Mouse (Mus musculus) kidney, embryonic 16.5 days (tissue): ENCODE measurements around the gene Mob1b. TPM values are rescaled to one million over a fixed set of nuclear protein-coding genes. Genes with fewer than 3 reads are reported as not detected.
"Not testable (repeated sequence)": the region's sequence is repeated elsewhere in the genome, so short reads cannot be mapped to it uniquely, and the experiment has no call there.

Experiments used
- ATAC-seq: fragments of 200-750 bp; cut with Nextera tagmentation; 2 replicates; pipeline ENCODE4 v1.8.0; 2017; ENCODE audit warnings: moderate TSS enrichment; ENCODE audit not compliant: low FRiP score, low TSS enrichment
- H3K27ac ChIP-seq: fragments of 300-500 bp; sonication (generic); 2 replicates; pipeline ENCODE4 v1.5.1; 2014; ENCODE audit warnings: low read length
- H3K27me3 ChIP-seq: fragments of 300-500 bp; sonication (generic); 2 replicates; pipeline ENCODE4 v1.6.1; 2014; ENCODE audit warnings: low read length, control low read depth, mixed read lengths; ENCODE audit not compliant: insufficient read depth
- H3K36me3 ChIP-seq: fragments of 300-500 bp; sonication (generic); 2 replicates; pipeline ENCODE4 v1.6.1; 2014; ENCODE audit warnings: low read length, control low read depth, mixed read lengths; ENCODE audit not compliant: insufficient read depth
- H3K4me1 ChIP-seq: fragments of 300-500 bp; sonication (generic); 2 replicates; pipeline ENCODE4 v1.6.1; 2014; ENCODE audit warnings: low read length, control low read depth, mixed read lengths; ENCODE audit not compliant: insufficient read depth
- H3K4me2 ChIP-seq: fragments of 300-500 bp; sonication (generic); replicated peaks from 2 replicates; pipeline ENCODE4 v1.6.1; 2014; ENCODE audit warnings: low read depth, low read length
- H3K4me3 ChIP-seq: fragments of 300-500 bp; sonication (generic); 2 replicates; pipeline ENCODE4 v1.5.1; 2014; ENCODE audit warnings: mild to moderate bottlenecking, low read length
- H3K9ac ChIP-seq: fragments of 300-500 bp; sonication (generic); replicated peaks from 2 replicates; pipeline ENCODE4 v1.6.1; 2014; ENCODE audit warnings: low read length
- H3K9me3 ChIP-seq: fragments of 300-500 bp; sonication (generic); 2 replicates; pipeline ENCODE4 v1.6.1; 2016; ENCODE audit warnings: low read length, control low read depth
- WGBS: fragments of 180-500 bp; shearing (Covaris S2); extraction: QIAGEN DNeasy Blood & Tissue Kit; methylation state at CpG from one replicate; pipeline ENCODE4 v1.1.7; 2014; 5-methylcytosine and 5-hydroxymethylcytosine counted together
- polyA plus RNA-seq: library from polyadenylated mRNA; unstranded; fragments of >200 nt; fragmentation: Nextera tagmentation; extraction: Ambion mirVana; gene quantifications from 2 replicates; pipeline ENCODE4 v1.2.1, GENCODE M21; 2015

Mob1b gene
- polyA plus RNA-seq, 1 experiment from 2014 or later, result 10.3 TPM

DNA sequence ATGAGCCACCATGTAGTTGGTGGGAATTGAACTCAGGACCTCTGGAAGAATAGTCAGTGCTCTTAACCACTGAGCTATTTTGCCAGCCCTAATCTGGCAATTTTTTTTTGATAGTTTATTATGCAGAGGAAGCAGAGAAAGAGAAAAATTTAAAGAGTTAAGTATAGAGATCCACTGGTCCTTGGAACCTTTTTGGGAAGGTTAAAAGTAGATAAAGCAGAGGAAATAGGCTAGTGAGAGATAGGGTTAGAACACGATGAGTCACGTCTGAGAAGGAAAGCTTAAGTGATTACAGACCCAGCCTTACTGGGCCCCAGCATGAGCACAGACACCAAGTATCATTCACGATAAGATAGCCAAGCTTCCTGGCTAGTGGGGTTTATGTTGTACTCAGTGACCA lies 3.4 kb downstream of the Mob1b start:
- H3K36me3 ChIP-seq, result no peaks in the 10 kb centered on the region
- no peak overlapping the region for H3K4me3 ChIP-seq
- H3K27me3 ChIP-seq, result no peaks in the 10 kb centered on the region
- H3K4me2 ChIP-seq, result no peak overlapping the region
- peaks cover 20% of the 10 kb centered on the region for H3K4me1 ChIP-seq
- no peak overlapping the region for H3K27ac ChIP-seq
- no peaks in the 10 kb centered on the region for H3K9me3 ChIP-seq
- H3K9ac ChIP-seq, result no peak overlapping the region
- WGBS, result 54% methylated on average over 3 of the region's 3 CpGs
- ATAC-seq, result no peak

- Histone ChIP-seq H3K27ac (no peak overlapping the region), H3K9ac (no peak overlapping the region), H3K36me3 (no peaks in the 10 kb centered on the region), H3K4me1 (peaks cover 5% of the 10 kb centered on the region), H3K27me3 (no peaks in the 10 kb centered on the region), H3K4me3 (no peak overlapping the region), H3K4me2 (no peak overlapping the region), H3K9me3 (no peaks in the 10 kb centered on the region)
- no peak for ATAC-seq
- WGBS, result 67% methylated on average over 3 of the region's 3 CpGs
Observed at GRCm38 (mm10) chr5:88727593-88728144, 7.0 kb downstream of the Mob1b start.

GRCm38 (mm10) chr5:88734786-88735185 lies 14.1 kb downstream of the Mob1b start:
- H3K4me3 ChIP-seq, result no peak overlapping the region
- no peaks in the 10 kb centered on the region for H3K9me3 ChIP-seq
- no peak for ATAC-seq
- no peaks in the 10 kb centered on the region for H3K36me3 ChIP-seq
- WGBS, result 96% methylated on average over 2 of the region's 2 CpGs
- H3K4me1 ChIP-seq, result no peaks in the 10 kb centered on the region
- no peak overlapping the region for H3K9ac ChIP-seq
- no peaks in the 10 kb centered on the region for H3K27me3 ChIP-seq
- H3K27ac ChIP-seq, result no peak overlapping the region
- H3K4me2 ChIP-seq, result no peak overlapping the region

DNA sequence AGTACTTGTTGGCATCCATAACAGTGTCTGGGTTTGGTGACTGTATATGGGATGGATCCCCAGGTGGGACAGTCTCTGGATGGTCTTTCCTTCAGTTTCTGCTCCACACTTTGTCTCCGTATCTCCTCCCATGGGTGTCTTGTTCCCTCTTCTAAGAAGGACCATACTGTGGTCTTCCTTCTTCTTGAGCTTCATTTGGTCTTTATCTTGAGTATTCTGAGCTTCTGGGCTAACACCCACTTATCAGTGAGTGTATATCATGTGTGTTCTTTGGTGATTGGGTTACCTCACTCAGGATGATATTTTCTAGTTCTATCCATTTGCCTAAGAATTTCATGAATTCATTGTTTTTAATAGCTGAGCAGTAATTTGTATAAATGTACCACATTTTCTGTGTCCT lies 20.4 kb downstream of the Mob1b start:
- not testable (repeated sequence) for H3K9ac ChIP-seq, H3K4me3 ChIP-seq, H3K27ac ChIP-seq, ATAC-seq, H3K4me1 ChIP-seq, H3K4me2 ChIP-seq, H3K27me3 ChIP-seq, H3K9me3 ChIP-seq, H3K36me3 ChIP-seq
- WGBS, result 94% methylated on average over 1 of the region's 1 CpGs

DNA sequence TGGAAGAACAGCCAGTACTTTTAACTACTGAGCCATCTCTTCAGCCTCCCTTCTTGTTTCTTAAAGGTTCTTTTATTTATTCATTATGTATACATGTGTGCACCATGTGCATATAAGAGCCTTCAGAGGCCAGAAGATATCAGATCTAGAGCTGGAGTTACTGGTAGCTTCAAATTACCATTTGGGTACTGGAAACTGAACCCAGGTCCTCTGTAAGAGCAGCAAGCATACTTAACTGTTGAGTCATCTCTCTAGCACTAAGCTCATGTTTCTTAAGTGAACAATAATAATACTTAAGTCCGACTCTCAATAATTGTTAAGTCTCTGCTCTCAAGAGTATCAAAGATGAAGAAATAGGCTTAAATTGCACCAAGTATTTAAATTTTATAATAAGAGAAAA lies 27.1 kb downstream of the Mob1b start:
- ATAC-seq, result no peak
- Histone ChIP-seq H3K4me2 (no peak overlapping the region), H3K9me3 (no peaks in the 10 kb centered on the region), H3K36me3 (peaks cover 6% of the 10 kb centered on the region; the same call in 1 of the 2 replicates), H3K27ac (no peak overlapping the region), H3K9ac (no peak overlapping the region), H3K4me1 (no peaks in the 10 kb centered on the region), H3K4me3 (no peak overlapping the region), H3K27me3 (no peaks in the 10 kb centered on the region)
- WGBS, result 82% methylated on average over 1 of the region's 1 CpGs

- no peak overlapping the region for H3K9ac ChIP-seq
- no peak overlapping the region for H3K4me2 ChIP-seq
- ATAC-seq, result no peak
- no peak overlapping the region for H3K4me3 ChIP-seq
- peaks cover 6% of the 10 kb centered on the region for H3K36me3 ChIP-seq
- H3K9me3 ChIP-seq, result no peaks in the 10 kb centered on the region
- no peaks in the 10 kb centered on the region for H3K4me1 ChIP-seq
- no peak overlapping the region for H3K27ac ChIP-seq
- no peaks in the 10 kb centered on the region for H3K27me3 ChIP-seq
- 92% methylated on average over 4 of the region's 4 CpGs for WGBS
Observed at GRCm38 (mm10) chr5:88753199-88753598, 32.5 kb downstream of the Mob1b start.

GRCm38 (mm10) chr5:88762611-88763010 lies 42.0 kb downstream of the Mob1b start:
- H3K36me3 ChIP-seq, result no peaks in the 10 kb centered on the region
- peaks cover 14% of the 10 kb centered on the region; the same call in 1 of the 2 replicates for H3K4me1 ChIP-seq
- H3K27me3 ChIP-seq, result no peaks in the 10 kb centered on the region
- H3K27ac ChIP-seq, result no peak overlapping the region
- no peak overlapping the region for H3K4me2 ChIP-seq
- ATAC-seq, result no peak
- 91% methylated on average over 5 of the region's 5 CpGs for WGBS
- no peaks in the 10 kb centered on the region for H3K9me3 ChIP-seq
- H3K9ac ChIP-seq, result no peak overlapping the region
- H3K4me3 ChIP-seq, result no peak overlapping the region

DNA sequence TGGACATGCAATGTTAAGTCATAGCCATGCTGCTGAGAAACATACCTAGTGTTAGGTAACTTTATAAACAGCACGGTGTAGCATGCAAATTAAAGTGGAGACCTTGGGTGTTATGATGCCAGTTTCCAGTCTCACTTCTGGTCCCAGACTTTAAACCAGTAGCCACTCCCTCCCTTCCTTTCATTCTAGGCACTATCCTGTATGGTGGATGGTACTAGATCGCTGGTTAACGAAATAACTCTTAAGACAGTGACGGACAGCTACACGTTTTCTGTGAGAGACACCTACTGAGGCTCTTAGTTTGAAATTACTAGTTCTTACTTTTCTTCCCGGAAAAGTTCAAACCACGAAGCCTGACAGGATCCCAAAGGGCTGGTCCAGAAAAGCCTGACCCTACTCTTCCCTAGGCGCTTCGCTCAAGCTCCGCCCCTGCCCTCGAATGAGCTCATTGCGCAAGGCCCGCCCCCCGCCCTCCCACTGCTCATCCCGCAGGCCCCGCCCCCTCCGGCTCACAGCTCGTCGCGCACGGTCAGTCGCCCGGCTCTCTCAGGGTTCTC lies 43.9 kb downstream of the Mob1b start:
- no peak overlapping the region for H3K27ac ChIP-seq

DNA sequence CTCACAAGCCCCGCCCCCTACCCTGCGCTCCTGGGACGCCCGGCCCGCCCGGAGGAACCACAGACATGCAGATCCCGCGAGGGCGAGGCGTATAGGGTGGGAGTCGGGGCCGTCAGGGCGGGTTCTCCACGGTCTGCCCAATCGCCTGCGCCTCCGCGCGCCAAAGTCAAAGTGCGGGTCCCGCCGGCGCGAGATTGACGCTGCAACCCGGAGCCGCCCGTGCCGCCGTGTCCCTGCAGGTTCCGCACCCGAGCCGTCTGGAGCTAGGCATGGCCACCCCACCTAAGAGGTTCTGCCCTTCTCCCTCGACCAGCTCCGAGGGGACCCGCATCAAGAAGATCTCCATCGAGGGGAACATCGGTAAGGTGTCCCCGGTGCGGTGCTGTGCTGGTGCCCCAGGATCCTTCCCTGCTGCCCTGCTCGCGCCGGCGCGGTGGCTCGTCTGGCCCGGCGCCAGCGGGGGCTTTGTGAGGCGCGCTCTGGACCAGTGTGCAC lies 44.4 kb downstream of the Mob1b start, which contains the start of gene Dck:
TSS of gene Dck (plus strand) at position 10 of the 495 bp plus-strand sequence.
- Histone ChIP-seq H3K36me3 (peaks cover 3% of the 10 kb centered on the region; the same call in 1 of the 2 replicates), H3K4me1 (peaks cover 14% of the 10 kb centered on the region; the same call in 1 of the 2 replicates), H3K27ac (peak within 1 kb of the TSS; percentile 89), H3K9me3 (no peaks in the 10 kb centered on the region), H3K27me3 (no peaks in the 10 kb centered on the region), H3K4me3 (peak within 1 kb of the TSS; percentile 87), H3K9ac (peak within 1 kb of the TSS; percentile 91), H3K4me2 (peak within 1 kb of the TSS; percentile 72)
- ATAC-seq, result peak; percentile 100
- WGBS, result under 1% methylated on average over 51 of the region's 51 CpGs

More for the DNA sequence above, 43.9 kb downstream of the Mob1b start:
- peaks cover under 1% of the 10 kb centered on the region; the same call in 1 of the 2 replicates for H3K36me3 ChIP-seq
- no peaks in the 10 kb centered on the region for H3K9me3 ChIP-seq
- WGBS, result under 1% methylated on average over 23 of the region's 23 CpGs
- H3K4me1 ChIP-seq, result peaks cover 14% of the 10 kb centered on the region; the same call in 1 of the 2 replicates
- H3K4me3 ChIP-seq, result peak overlapping the region; percentile 87
- no peaks in the 10 kb centered on the region for H3K27me3 ChIP-seq
- ATAC-seq, result peak; percentile 66
- H3K9ac ChIP-seq, result peak overlapping the region; percentile 59
- H3K4me2 ChIP-seq, result peak overlapping the region; percentile 72

- H3K4me2 ChIP-seq, result peak overlapping the region; percentile 72
- no peaks in the 10 kb centered on the region for H3K9me3 ChIP-seq
- H3K27me3 ChIP-seq, result no peaks in the 10 kb centered on the region
- H3K4me1 ChIP-seq, result peaks cover 14% of the 10 kb centered on the region; the same call in 1 of the 2 replicates
- no peak for ATAC-seq
- peak overlapping the region; percentile 89 for H3K27ac ChIP-seq
- H3K36me3 ChIP-seq, result peaks cover 3% of the 10 kb centered on the region; the same call in 1 of the 2 replicates
- WGBS, result 9% methylated on average over 6 of the region's 6 CpGs
- peak overlapping the region; percentile 87 for H3K4me3 ChIP-seq
- H3K9ac ChIP-seq, result peak overlapping the region; percentile 91
Observed at GRCm38 (mm10) chr5:88765587-88765986, 44.9 kb downstream of the Mob1b start.
